Mouse (Mus musculus) heart, adult 2 months (tissue): ENCODE data around the gene Tmem94. TPM values are rescaled to one million over a fixed set of nuclear protein-coding genes. Genes with fewer than 3 reads are reported as not detected.
A peak's percentile ranks its signal among the peaks of the same experiment; 100 is the strongest.

Experiments
- DNase-seq, 2 experiments: peaks; one replicate each; pipeline ENCODE4 v3.0.0; 2021
- H3K27ac ChIP-seq: fragments of 200-600 bp; 2 replicates; pipeline ENCODE4 v1.8.1; 2022
- H3K27me3 ChIP-seq: fragments of 200-500 bp; 2 replicates; pipeline ENCODE4 v1.6.1; 2012; ENCODE audit warnings: mild to moderate bottlenecking, low read length, inconsistent platforms, mixed read lengths; ENCODE audit not compliant: control insufficient read depth, insufficient read depth
- H3K36me3 ChIP-seq: fragments of 200-500 bp; 2 replicates; pipeline ENCODE4 v1.6.1; 2012; ENCODE audit warnings: low read length, inconsistent platforms; ENCODE audit not compliant: control insufficient read depth, insufficient read depth
- H3K4me1 ChIP-seq: fragments of 200-500 bp; 2 replicates; pipeline ENCODE4 v1.6.1; 2011; ENCODE audit warnings: low read length; ENCODE audit not compliant: control insufficient read depth, insufficient read depth
- H3K4me3 ChIP-seq: fragments of 200-600 bp; 2 replicates; pipeline ENCODE4 v1.8.1; 2022
- H3K79me2 ChIP-seq: fragments of 200-500 bp; replicated peaks from 2 replicates; pipeline ENCODE4 v1.6.1; 2012; ENCODE audit warnings: mild to moderate bottlenecking, inconsistent platforms, low read length, moderate library complexity, mixed read lengths; ENCODE audit not compliant: control insufficient read depth, insufficient read depth
- H3K9ac ChIP-seq: fragments of 200-500 bp; 2 replicates; pipeline ENCODE4 v1.6.1; 2012; ENCODE audit warnings: low read depth, mild to moderate bottlenecking, control low read depth, inconsistent platforms, low read length, mixed read lengths
- CTCF ChIP-seq: fragments of 200-600 bp; IDR thresholded peaks from 2 replicates; pipeline ENCODE4 v1.8.1; 2022; ENCODE audit warnings: antibody characterized with exemption, mild to moderate bottlenecking, moderate library complexity
- EP300 ChIP-seq: fragments of 200-500 bp; IDR thresholded peaks from 2 replicates; pipeline ENCODE4 v1.6.1; 2011; ENCODE audit warnings: low read depth, low read length, control low read depth; ENCODE audit not compliant: insufficient read depth
- POLR2A ChIP-seq: fragments of 200-500 bp; IDR thresholded peaks from 2 replicates; pipeline ENCODE4 v1.6.1; 2011; ENCODE audit warnings: mild to moderate bottlenecking, low read depth, low read length, control low read depth; ENCODE audit not compliant: insufficient read depth
- WGBS: fragments of 180-500 bp; shearing (Covaris S2); methylation state at CpG from one replicate; pipeline ENCODE4 v1.1.7; 2018; 5-methylcytosine and 5-hydroxymethylcytosine counted together
- intact Hi-C: fragments of 180-260 bp; cut with DNase I; formaldehyde crosslinking; loops from one replicate; pipeline ENCODE4 v1.15.1; 2025
- polyA plus RNA-seq: library from polyadenylated mRNA; depleted of rRNA; stranded (reverse); fragments of >200 nt; gene quantifications from 2 replicates; pipeline ENCODE4 v1.2.3, GENCODE M21; 2012
- total RNA-seq, 2 experiments: library from RNA; stranded (reverse); gene quantifications; 2 replicates each; pipeline ENCODE4 v1.2.3; 2021

Gene Tmem94
- total and polyA plus RNA-seq, 3 experiments, result 99.5 to 125 (median 103) TPM

DNA sequence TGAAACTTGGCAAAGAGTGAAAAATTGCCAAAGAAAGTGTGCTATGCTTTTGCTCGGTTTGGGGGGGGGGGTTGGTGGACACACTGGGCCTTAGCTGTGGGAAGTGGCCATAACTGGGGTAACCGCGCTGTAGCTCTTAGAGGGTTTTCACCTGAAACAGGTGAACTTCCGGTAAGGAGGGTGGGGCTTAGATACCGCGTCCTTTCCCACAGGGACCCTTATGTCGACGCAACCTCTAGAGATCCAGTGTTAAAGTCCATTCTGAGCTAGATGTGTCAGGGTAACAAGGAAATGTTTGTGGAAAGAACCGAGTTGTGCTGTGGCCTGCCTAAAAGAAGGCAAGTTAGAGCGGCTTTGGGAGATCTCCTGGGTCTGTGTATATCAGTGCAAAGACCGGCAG lies 59.6 kb downstream of the Tmem94 start:
- peak overlapping the region; percentile 88 for H3K4me3 ChIP-seq
- intact Hi-C loops, result loop anchor here (2.0 to 5.0 kb wide), 2 partner anchors 34 to 193 kb away; partner anchors contain the start of gene Myo15b
- H3K27me3 ChIP-seq, result no peaks in the 10 kb centered on the region
- H3K9ac ChIP-seq, result no peak overlapping the region; the same call in 1 of the 2 replicates
- peaks cover 2% of the 10 kb centered on the region; the same call in 1 of the 2 replicates for H3K4me1 ChIP-seq
- WGBS, result 31% methylated on average over 11 of the region's 11 CpGs
- no peak for DNase-seq
- no peaks in the 10 kb centered on the region for H3K79me2 ChIP-seq
- H3K27ac ChIP-seq, result no peak overlapping the region
- TF ChIP-seq POLR2A, result no peak
- no peak for TF ChIP-seq EP300
- no peak for TF ChIP-seq CTCF
- no peaks in the 10 kb centered on the region for H3K36me3 ChIP-seq

GRCm38 (mm10) chr11:115826487-115826886 lies 61.3 kb downstream of the Tmem94 start:
- no peak overlapping the region for H3K27ac ChIP-seq
- 75% methylated on average over 5 of the region's 5 CpGs for WGBS
- no peak overlapping the region for H3K4me3 ChIP-seq
- no peaks in the 10 kb centered on the region for H3K27me3 ChIP-seq
- no peak for DNase-seq
- H3K36me3 ChIP-seq, result no peaks in the 10 kb centered on the region
- H3K9ac ChIP-seq, result no peak overlapping the region
- H3K79me2 ChIP-seq, result no peaks in the 10 kb centered on the region
- intact Hi-C loops, result no loop called here
- TF ChIP-seq POLR2A (no peak), CTCF (no peak), EP300 (no peak)
- peaks cover 2% of the 10 kb centered on the region; the same call in 1 of the 2 replicates for H3K4me1 ChIP-seq

DNA sequence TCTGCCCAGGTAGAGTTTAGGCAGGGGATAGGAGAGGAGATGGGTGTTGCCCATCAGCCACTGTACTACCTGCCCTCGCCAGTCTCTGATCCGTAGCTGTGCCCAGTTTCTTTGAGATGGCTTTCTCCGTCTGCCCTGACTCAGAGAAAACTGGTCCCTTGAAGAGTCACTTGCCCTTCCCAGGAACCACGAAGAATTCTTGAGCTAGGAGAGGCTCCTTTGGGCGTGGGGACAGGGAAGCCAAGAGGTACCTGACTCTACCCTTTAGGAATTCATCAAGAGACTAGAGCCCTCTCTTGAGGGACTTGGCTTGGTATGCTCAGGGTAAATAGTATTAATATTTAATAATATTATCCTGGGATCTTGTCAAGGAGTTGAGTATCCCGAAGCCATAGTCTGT lies 62.4 kb downstream of the Tmem94 start:
- no peak overlapping the region for H3K4me3 ChIP-seq
- no peak for TF ChIP-seq EP300
- no peak for TF ChIP-seq CTCF
- no peak for TF ChIP-seq POLR2A
- H3K36me3 ChIP-seq, result no peaks in the 10 kb centered on the region
- H3K9ac ChIP-seq, result no peak overlapping the region
- no peak for DNase-seq
- 82% methylated on average over 6 of the region's 6 CpGs for WGBS
- no peaks in the 10 kb centered on the region for H3K79me2 ChIP-seq
- no peaks in the 10 kb centered on the region for H3K27me3 ChIP-seq
- peaks cover 2% of the 10 kb centered on the region; the same call in 1 of the 2 replicates for H3K4me1 ChIP-seq
- intact Hi-C loops, result no loop called here
- H3K27ac ChIP-seq, result no peak overlapping the region

DNA sequence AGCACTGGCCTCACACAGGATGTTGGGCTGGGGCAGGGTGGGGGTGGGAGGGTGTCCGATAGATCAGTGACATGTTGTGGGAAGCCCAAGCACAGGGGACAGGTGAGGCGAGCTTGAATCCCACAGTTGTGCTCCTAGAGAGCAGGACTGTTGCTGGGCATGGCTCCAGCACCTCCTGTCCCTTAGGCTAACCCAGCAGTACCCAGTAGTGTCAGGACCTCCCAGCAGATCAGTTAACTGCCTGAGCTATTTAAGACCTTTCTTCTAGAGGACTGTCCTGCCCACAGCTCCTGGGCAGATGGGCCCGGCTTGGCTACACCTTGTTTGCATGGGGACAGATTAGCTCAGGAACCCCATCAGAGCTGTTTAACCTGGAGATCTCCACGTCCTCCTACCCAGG lies 63.8 kb downstream of the Tmem94 start:
- Histone ChIP-seq H3K79me2 (no peaks in the 10 kb centered on the region), H3K4me1 (no peaks in the 10 kb centered on the region), H3K27me3 (no peaks in the 10 kb centered on the region), H3K9ac (no peak overlapping the region), H3K27ac (no peak overlapping the region), H3K36me3 (no peaks in the 10 kb centered on the region), H3K4me3 (no peak overlapping the region)
- WGBS, result 76% methylated on average over 4 of the region's 4 CpGs
- TF ChIP-seq POLR2A, result no peak
- TF ChIP-seq EP300, result no peak
- TF ChIP-seq CTCF, result no peak
- DNase-seq, result no peak
- intact Hi-C loops, result no loop called here

GRCm38 (mm10) chr11:115830550-115831325 lies 65.5 kb downstream of the Tmem94 start:
- WGBS, result 56% methylated on average over 25 of the region's 25 CpGs
- Histone ChIP-seq H3K36me3 (no peaks in the 10 kb centered on the region), H3K4me3 (no peak overlapping the region), H3K27ac (no peak overlapping the region), H3K9ac (no peak overlapping the region), H3K4me1 (no peaks in the 10 kb centered on the region), H3K79me2 (no peaks in the 10 kb centered on the region), H3K27me3 (no peaks in the 10 kb centered on the region)
- TF ChIP-seq EP300 (no peak), CTCF (no peak), POLR2A (no peak)
- intact Hi-C loops, result no loop called here
- no peak for DNase-seq

DNA sequence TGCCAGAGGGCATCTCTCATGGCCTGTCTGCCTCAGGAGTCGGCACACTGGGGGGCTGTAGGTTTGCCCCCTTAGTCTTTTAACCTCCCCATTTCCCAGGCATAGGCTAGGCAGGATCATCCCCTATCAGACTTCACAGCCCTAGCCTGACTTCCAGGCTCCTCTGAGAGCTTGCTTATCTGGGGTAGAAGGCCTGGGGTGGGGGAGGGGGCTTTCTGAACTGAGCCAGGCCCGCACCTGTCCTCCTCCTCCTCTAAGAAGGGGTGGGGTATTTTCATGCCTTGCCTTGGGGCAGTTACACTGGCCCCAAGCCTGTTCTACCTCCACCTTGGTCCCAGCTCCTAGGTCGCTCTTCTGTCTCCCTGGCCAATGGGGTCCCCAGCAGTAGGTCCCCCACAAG lies 66.3 kb downstream of the Tmem94 start:
- Histone ChIP-seq H3K9ac (no peak overlapping the region), H3K4me3 (no peak overlapping the region), H3K27me3 (no peaks in the 10 kb centered on the region), H3K79me2 (no peaks in the 10 kb centered on the region), H3K36me3 (no peaks in the 10 kb centered on the region), H3K4me1 (no peaks in the 10 kb centered on the region), H3K27ac (no peak overlapping the region)
- WGBS, result 64% methylated on average over 3 of the region's 3 CpGs
- intact Hi-C loops, result no loop called here
- no peak for DNase-seq
- TF ChIP-seq POLR2A, result no peak
- TF ChIP-seq EP300, result no peak
- TF ChIP-seq CTCF, result no peak
